Mouse (Mus musculus): ENCODE measurements around the gene Rpl22.
A peak's percentile ranks its signal among the peaks of the same experiment; 100 is the strongest.

Gene Rpl22

GRCm38 (mm10) chr4:152296874-152297861 lies 28.4 kb upstream of the Rpl22 start, which contains the start of gene Icmt:
Gene Icmt, plus strand, starts transcription at chr4:152297227.
- DNase-seq (ENCODE audit: low read depth, low spot score), result peak; percentile 99

- no peak for DNase-seq (ENCODE audit: low read depth, low spot score)
Observed at GRCm38 (mm10) chr4:152298836-152299235, 26.7 kb upstream of the Rpl22 start.

DNA sequence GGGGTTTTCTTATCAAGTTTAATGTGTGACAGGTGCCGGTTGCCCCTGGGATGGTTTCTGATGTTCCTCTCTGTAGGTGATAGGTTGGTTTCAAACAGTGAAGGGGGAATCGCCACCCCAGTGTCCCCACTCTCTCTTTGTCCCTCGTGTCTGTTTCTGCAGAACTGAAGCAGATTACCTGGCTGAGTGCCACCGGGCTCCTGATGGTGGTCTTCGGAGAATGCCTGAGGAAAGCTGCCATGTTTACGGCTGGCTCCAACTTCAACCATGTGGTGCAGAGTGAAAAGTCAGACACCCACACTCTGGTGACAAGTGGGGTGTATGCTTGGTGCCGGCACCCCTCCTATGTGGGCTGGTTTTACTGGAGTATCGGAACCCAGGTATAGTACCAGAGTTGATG lies 25.2 kb upstream of the Rpl22 start:
- no peak for DNase-seq (ENCODE audit: low read depth, low spot score)

- no peak for DNase-seq (ENCODE audit: low read depth, low spot score)
Observed at GRCm38 (mm10) chr4:152302012-152302411, 23.5 kb upstream of the Rpl22 start.

DNA sequence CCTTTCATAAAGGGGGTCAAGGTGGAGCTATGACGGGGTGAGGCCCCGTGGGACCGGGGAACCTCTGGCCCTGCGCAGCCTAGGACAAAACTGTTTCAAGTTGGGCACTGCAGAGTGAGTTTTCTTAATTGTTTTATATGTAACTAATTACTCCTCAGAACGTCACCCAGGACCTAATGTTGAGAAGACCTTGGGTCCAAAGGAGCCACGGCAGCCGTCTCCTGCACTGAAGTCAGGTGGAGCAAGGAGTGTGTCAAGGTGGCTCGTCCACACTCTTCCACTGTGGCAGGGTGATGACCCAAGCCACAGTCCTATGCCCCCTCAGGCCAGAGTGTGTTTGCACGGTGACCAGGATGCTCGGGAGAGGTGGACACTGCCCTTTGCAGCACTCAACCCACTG lies 22.4 kb upstream of the Rpl22 start:
- DNase-seq (ENCODE audit: low read depth, low spot score), result no peak

DNA sequence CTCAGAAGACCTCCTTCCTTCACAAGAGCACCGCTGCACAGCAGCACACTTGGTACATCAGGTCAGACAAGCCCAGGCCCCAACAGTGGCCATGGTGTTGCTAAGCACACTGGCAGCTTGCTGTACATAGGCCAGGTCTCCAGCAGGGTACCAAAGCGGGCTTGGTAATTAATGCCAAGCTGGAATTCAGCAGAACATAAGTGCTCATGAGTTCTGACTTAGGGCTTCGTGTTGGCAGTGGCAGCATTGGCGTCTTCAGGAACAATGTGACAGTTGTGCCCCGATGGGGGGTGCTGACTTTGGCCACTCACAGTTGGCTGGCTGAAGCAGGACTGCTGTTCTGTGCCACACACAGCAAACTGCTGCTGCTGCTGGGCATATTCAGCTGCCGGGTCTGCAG lies 20.9 kb upstream of the Rpl22 start:
- DNase-seq (ENCODE audit: low read depth, low spot score), result no peak

DNA sequence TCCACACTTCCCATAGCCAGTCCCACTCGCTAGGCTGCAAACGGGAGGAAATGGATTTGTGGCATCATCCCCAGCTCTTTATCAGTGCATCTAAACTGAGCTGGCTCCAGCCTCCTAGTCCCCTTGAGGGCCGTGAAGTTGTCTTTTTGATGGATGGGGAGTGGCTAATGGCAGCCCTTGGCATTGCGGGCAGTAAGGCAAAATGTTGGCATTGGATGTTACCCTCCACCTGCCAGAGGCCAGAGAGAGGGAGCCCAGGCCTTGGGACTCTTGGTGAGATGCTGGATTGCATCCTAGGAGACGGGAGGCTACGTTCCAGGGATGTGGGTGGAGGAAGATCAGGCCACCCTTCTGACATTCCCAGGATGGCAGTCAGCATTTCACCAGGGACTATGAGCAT lies 19.6 kb upstream of the Rpl22 start:
- DNase-seq (ENCODE audit: low read depth, low spot score), result no peak

- DNase-seq (ENCODE audit: low read depth, low spot score), result no peak
Observed at GRCm38 (mm10) chr4:152307542-152307941, 18.0 kb upstream of the Rpl22 start.

GRCm38 (mm10) chr4:152312186-152312585 lies 13.4 kb upstream of the Rpl22 start:
- DNase-seq (ENCODE audit: low read depth, low spot score), result no peak

- DNase-seq (ENCODE audit: low read depth, low spot score), result no peak
Observed at GRCm38 (mm10) chr4:152313211-152313632, 12.3 kb upstream of the Rpl22 start.

DNA sequence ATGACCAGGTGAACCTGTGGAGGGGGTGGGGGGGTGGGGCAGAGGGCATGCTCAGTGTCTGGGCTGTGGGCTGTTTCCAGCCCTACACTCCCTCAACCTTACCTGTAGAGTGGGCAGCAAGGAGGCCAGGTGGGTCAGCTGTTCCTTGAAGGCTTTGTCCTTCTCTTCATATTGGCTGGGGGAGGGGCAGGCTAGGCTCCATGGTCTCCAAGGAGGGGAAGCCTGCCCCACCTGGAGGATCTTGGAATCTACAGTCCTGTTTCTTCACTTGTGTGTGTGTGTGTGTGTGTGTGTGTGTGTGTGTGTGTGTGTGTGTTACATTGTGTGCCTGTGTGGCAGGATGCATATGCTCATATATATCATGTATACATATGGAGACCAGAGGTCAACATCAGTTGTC lies 11.6 kb upstream of the Rpl22 start:
- DNase-seq (ENCODE audit: low read depth, low spot score), result no peak

GRCm38 (mm10) chr4:152315498-152316213 lies 9.9 kb upstream of the Rpl22 start:
- no peak for DNase-seq (ENCODE audit: low read depth, low spot score)

DNA sequence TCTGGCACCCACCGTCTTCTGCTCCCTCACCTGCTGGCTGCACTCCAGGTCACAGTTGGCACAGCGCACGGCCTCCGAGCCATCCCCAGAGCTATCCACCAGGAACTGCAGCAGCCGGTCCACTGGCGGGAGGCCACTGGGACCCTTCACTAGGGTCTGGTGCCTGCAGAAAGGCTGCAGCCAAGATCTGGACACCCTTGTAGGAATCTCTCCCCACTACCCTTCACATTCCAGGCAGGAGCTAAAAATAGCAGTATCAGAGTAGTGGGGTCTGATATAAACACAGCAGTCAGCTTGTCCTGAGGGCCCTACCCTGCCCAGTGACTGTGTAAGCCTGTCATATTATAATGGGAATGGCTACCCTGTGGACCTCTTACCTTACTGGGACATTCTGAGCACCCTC lies 7.9 kb upstream of the Rpl22 start:
- no peak for DNase-seq (ENCODE audit: low read depth, low spot score)

- DNase-seq (ENCODE audit: low read depth, low spot score), result peak; percentile 44
Observed at GRCm38 (mm10) chr4:152318517-152319234, 6.9 kb upstream of the Rpl22 start, which contains the start of gene Rnf207. Gene Rnf207, minus strand, starts transcription at chr4:152318993.

- no peak for DNase-seq (ENCODE audit: low read depth, low spot score)
Observed at GRCm38 (mm10) chr4:152321464-152321863, 4.1 kb upstream of the Rpl22 start.

DNA sequence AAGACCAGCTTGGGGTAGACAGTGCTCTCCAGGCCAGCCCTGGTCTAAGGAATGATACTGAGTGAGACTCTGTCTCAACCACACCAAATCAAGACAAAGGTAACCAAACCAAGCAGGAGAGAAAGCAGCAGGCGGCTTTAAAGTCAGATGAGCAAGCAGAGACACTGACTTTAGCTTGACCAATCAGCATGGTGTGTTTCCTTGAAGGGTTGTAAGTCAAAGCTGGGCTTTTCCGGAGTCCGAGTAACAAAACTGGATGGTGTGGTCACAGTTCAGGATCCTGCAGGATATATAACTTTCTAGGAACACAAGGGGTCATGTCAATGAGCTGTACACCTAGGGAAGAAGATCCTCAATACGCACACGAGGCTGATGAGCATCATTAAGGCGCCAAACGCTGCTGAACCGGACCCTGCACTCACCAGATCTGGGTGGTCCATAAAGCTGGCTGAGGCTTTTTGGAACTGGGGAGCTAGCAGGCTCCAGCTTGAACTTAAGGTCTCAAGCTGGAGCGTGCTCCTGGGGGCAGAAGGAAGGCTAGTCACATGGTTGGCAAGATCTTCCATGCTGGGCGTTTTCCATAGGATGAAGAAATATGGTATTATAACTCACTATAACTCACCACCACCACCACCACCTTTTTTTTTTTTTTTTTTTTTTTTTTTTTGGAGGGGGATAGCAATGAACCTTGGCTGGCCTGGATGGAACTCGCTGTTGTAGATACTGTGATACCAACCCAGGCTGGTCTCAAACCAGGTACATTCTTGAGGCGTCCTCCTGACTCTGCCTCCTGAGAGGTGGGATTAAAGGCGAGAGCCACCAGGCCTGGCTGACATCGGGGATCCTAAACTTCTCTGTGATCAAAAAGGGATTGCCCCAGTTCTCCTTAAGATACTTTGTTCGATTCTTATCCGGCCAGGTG lies 640 bp upstream of the Rpl22 start:
- DNase-seq (ENCODE audit: low read depth, low spot score), result no peak

DNA sequence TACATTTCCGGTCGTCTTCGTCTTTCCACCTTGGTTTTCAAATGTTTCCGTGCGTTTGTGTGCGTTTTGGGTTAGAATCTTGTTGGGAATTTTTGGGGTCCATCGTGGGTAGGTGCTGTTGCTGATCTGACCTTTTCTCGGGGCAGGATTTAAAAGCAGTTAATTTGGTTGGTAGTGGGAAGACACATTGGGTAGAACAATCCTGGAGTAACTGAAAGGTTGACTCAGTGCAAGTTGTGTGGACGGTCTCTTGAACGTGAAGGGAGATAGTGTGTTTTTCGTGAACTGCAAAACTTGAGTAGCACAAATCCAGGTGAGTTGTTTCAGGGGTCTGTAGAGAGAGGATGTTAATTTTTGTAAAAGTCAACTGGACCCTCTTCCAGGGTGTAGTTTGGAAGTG lies 1.0 kb downstream of the Rpl22 start:
- no peak for DNase-seq (ENCODE audit: low read depth, low spot score)

DNA sequence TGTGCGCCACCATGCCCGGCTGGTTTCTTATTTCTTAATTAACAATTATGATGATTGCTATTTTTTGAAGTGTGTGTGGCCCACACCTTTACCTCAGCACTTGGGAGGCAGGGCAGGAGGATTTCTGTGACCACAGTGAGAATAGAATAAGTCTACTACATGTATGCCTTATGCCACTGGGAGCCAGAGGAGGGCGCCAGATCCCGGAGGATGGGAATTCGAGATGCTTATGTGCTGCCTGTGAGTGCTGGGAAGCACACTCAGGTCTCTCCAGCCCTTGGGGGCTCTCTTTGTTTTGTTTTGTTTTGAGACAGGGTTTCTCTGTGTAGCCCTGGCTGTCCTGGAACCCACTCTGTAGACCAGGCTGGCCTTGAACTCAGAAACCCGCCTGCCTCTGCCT lies 3.1 kb downstream of the Rpl22 start:
- DNase-seq (ENCODE audit: low read depth, low spot score), result peak; percentile 49

- DNase-seq (ENCODE audit: low read depth, low spot score), result peak; percentile 81
Observed at GRCm38 (mm10) chr4:152332952-152333351, 7.4 kb downstream of the Rpl22 start.

DNA sequence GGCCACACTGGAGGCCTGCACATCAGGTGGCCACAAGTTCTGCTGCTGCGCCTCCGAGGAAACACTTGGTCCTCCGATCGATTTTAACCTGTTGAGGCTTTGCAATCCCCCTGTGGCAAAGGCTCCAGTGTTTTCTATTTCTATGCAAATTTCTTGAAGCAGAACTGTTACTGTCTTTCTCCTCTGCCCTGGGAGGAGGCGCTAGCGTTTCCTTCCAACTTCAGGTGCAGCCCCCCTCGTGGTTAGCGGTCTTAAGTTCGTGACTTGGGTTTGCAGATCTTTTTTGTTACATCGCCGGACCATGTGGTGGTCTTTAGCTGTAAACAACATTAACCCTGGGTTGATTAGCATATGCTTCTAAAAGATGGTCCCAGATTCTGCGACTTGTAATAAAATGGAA lies 8.0 kb downstream of the Rpl22 start:
- DNase-seq (ENCODE audit: low read depth, low spot score), result no peak

DNA sequence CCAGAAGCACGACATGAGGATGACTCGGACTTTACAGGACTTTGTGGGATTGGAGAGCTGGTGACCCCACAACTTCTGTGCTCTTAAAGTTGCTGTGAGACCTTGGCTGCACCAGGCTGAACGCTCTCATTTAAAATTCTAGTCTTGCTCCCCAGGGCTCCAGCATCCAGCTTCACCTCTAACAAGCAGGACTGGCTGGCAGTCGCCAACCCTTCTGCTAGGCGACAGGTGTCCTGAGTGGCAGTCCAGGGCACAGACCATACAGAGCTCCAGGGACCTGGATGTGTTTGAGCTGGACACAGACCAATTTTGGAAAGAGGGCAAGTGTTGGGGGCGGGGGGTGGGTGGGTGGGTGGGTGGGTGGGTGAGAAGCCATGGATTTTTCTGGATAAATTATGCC lies 12.2 kb downstream of the Rpl22 start:
- no peak for DNase-seq (ENCODE audit: low read depth, low spot score)

Data from mesoderm, embryonic 11.5 days (tissue).